Mouse (Mus musculus): ENCODE results near the gene C1qtnf5.

C1qtnf5 gene

GRCm38 (mm10) chr9:44078955-44079756, 27.9 kb upstream of the C1qtnf5 start:
- DNase-seq (ENCODE audit: low spot score in 2 of 2): peak in 1 of 2 experiments; percentile 70

- no peak for DNase-seq (ENCODE audit: low spot score in 2 of 2)
Observed at GRCm38 (mm10) chr9:44079997-44080780, 26.9 kb upstream of the C1qtnf5 start.

DNA sequence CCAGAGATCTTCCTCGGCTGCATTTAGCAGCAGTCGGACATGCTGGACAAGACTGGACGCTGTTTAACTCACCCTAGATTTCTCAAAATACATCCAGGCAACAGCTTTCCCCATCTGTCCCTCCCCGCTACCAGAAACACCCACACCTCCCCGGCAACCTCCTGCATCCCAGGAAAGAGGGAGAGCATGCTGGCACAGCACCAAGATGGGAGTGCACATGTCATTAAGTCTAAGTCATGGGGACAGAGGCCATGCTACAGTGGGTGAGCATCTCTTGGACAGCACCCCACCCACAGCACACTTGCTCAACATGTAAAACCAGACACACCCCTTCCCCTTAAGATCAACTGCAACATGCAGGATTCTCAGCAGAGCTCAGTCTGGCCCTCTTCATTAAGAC, 26.1 kb upstream of the C1qtnf5 start:
- no peak for DNase-seq (ENCODE audit: low spot score in 2 of 2)

GRCm38 (mm10) chr9:44081581-44081980, 25.5 kb upstream of the C1qtnf5 start:
- DNase-seq (ENCODE audit: low spot score in 2 of 2): no peak

DNA sequence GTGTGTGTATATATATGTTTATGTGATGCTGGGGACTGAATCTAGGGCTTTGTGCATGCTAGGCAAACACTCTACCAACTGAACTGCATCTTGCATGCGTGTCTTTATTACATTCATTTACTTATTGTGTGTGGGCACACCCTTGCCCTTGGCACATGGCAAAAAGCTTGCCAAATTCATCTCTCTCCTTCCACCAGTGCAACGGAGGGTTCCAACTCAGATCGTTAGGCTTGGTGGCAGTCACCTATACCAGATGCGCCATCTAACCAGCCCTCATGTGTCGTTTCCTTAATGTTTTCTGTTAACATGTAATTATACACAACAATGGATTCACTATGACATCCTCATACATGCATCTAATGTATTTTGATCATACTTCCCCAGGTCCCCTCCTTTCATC, 24.8 kb upstream of the C1qtnf5 start:
- no peak for DNase-seq (ENCODE audit: low spot score in 2 of 2)

DNA sequence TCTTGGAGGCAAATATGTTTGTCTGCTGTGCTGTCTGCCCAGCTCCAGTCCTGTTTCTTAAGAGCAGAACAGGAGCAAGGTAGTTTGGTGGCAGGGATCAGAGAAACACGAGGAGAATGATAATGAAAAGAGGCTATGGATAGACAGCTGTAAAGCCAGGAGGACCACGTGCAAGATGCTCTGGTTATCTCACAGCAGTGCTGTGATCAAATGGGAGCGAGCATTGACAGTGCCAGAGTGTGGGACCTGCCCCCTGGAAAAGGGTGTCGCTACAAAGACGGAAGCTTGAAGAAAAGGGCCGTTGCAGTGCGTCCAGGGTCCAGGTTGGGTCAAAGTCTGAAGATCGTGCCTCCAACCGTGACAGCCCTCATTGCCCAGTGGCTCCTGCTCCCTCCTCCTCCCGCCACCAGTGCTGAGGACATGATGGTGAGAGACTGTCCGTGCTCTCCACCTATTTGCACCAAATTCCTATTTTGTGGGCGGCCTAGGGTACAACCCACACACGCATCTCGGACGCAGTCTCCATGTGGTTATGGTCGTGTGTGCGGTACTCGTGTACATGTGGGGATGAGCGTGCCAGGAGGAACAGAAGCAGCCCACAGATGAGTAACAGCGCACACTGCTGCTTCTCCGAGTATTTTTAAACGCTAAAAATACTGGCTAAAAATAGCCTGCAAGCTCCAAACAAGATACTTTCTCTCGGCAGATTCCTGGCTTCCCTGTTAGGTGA, 23.5 kb upstream of the C1qtnf5 start:
- DNase-seq (ENCODE audit: low spot score in 2 of 2): peak; percentile 54 to 75

DNA sequence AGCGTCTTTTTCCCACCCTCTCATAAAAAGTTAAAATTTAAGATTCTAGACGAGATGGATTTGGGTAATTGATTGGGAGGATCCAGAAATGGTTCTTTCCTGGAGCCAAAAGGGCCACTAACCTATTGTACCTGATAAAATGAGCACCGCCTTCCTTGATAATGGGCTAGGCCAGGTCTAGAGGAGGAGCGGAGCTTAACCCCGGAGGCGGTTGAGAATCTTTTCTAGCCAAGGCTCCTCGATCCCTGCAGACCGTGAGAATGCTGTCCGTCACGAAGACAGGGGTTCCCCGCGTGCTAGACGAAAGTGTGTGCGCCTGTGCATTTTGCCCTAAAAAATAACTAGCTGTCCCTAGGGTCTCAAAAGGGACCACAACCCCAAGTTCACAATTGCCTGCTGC, 22.8 kb upstream of the C1qtnf5 start:
- DNase-seq (ENCODE audit: low spot score in 2 of 2): no peak

GRCm38 (mm10) chr9:44084659-44085229, 22.3 kb upstream of the C1qtnf5 start:
- DNase-seq (ENCODE audit: low spot score in 2 of 2): peak; percentile 77 to 88

DNA sequence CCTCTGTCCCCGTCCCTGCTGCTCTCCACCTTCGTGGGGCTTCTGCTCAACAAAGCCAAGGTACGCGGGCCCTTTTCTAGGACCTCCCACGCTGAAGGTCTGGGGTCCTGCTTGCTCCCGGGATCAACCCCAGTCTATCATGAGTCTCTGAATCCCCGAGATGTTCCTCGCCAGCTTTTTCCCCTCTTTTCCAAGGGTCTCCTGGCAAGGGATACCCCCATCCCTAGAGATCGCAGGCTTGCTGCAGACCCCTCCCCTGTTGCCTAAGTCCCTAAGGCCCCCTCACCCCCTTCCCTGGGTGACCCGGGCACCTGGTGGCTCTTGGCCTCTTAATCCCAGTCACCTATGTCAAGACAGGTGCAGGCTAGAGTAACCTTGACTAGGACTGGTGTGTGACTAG, 21.8 kb upstream of the C1qtnf5 start:
- no peak for DNase-seq (ENCODE audit: low spot score in 2 of 2)

GRCm38 (mm10) chr9:44085741-44086665, 21.0 kb upstream of the C1qtnf5 start:
- peak in 1 of 2 experiments; percentile 59 for DNase-seq (ENCODE audit: low spot score in 2 of 2)

DNA sequence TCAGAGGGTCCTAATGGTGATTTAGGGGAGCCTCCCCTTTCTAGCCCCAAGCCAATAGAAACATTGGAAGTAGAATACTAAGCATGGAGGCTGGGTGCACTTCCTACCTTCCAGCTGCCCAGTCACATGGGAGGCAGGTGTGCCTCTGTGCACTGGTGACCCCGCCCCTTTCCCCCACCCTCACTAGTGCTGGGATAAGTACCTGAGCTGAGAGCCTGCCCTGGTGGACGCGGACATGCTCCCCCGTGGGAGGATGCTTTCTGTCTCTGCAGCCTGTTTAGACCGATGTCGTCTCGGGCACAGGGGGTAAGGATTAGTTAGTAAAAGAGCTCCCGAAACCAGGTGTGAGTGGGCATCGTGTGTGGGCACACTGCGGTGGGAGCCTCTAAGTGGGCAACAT, 20.1 kb upstream of the C1qtnf5 start:
- DNase-seq (ENCODE audit: low spot score in 2 of 2): no peak

GRCm38 (mm10) chr9:44087761-44088455, 19.1 kb upstream of the C1qtnf5 start:
- DNase-seq (ENCODE audit: low spot score in 2 of 2): peak in 1 of 2 experiments; percentile 69

GRCm38 (mm10) chr9:44088877-44089608, 18.0 kb upstream of the C1qtnf5 start:
- DNase-seq (ENCODE audit: low spot score in 2 of 2): no peak

DNA sequence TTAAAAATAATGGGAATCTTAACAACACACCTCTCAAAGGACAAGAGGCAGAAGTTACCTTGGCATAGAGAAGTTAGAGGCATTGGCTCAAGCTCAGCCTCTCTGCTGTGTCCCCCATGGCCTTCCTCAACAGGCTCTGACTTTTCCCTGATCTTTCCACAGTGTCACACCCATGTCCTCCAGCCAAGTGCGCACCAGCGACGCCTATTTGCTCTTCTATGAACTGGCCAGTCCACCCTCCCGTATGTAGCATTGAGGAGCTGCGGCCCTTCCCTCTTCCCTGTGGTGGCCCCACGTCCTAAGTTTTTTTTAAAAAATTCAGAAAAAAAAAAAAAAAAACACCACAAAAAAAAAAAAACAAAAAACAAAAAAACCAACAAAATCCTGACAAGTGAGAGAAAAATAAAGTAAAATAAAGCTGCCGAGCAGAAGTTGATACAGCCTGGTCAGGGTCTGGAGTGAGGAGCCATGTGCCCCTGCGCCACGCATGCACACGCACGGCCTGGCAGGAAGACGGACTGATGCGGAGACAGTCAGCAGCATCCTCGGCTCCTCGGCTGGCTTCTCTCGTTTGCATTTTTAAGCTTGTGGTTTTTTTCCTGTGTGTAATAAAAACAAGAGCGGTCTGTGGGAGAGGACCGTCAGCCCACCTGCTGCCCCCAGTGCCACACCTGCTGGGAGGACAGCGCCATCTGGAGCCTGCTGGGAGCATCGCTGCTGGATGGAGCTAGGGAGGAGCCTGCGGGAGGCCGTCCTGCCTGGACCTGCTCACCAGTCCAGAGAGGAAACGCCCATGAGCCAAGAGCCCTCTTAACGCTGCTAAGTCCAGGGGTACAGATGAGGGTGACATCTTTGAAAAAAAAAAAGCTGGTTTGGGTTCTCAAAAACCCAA, 13.2 kb upstream of the C1qtnf5 start:
- DNase-seq (ENCODE audit: low spot score in 2 of 2): peak; percentile 74 to 78

DNA sequence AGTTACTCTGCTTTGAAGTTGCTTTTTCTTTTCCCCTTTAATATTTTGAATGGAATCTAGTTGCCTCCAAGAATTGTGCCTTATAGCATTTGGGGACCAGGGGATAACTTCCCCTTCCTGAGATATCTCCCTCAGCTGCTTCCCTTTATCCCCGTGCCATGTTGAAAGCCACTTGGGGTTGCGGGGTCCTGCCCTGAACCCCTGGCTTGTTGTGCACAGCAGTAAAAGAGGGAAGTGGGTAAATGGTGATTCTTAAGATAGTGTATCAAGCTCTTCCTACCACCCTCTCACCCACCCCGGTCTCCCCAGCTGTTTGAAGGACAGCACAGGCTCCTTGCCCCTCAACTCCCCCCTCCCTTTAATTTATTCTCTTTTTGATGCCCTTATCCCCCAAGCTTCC, 12.3 kb upstream of the C1qtnf5 start:
- DNase-seq (ENCODE audit: low spot score in 2 of 2): no peak

- no peak for DNase-seq (ENCODE audit: low spot score in 2 of 2)
Observed at GRCm38 (mm10) chr9:44095781-44096180, 11.3 kb upstream of the C1qtnf5 start.

DNA sequence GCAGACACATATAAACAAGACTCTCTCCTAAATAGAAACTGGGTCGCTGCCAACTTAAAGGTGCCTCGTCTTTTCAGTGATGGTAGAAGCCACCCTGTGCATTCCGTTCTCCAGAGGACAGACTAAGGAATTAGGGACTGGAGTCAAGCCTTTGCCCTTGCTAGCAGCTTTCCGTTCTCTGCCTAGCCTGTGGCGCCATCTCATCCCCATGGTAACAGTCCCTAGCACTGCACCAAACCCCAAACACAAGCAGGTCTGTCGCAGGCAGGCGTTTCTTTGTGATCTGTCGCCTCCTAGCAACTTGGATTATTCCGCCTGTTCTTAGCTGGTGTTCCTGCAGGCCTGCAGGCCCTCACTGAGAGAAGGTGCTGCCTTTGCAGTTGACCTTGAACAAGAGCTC, 10.5 kb upstream of the C1qtnf5 start:
- DNase-seq (ENCODE audit: low spot score in 2 of 2): no peak

- no peak for DNase-seq (ENCODE audit: low spot score in 2 of 2)
Observed at GRCm38 (mm10) chr9:44101490-44101889, 5.6 kb upstream of the C1qtnf5 start, which contains the start of gene Mfrp. Gene Mfrp, plus strand, starts transcription at chr9:44101729.

Measured in frontal cortex, postnatal 10 days (tissue).